Mouse (Mus musculus) liver, adult (tissue): Measurements from ENCODE around the gene Erc1.

Experiments
- GATA4 ChIP-seq: IDR thresholded peaks from 2 replicates; pipeline ENCODE4 v1.6.1; 2014; ENCODE audit warnings: mild to moderate bottlenecking, low read length; ENCODE audit not compliant: insufficient replicate concordance

Gene Erc1

DNA sequence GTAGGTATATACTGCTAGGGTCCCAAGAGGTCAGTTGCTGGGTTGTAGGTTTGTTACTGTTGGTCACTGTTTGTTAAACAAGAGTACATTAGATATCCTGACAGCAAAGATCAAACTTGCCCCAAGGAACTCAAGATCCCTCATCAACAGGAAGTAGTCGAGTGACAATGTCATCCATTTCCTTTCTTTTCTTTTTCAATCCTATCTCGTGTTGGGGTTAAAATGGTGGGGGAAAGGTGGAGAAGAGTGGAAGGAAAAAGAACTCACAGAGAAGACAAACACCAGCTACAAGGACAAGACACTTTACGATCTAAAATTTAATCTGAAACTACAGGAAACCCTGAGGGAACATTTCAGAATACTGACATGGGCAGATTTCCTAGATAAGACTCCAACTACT is 92.1 kb downstream of the Erc1 start:
- no peak for TF ChIP-seq GATA4

DNA sequence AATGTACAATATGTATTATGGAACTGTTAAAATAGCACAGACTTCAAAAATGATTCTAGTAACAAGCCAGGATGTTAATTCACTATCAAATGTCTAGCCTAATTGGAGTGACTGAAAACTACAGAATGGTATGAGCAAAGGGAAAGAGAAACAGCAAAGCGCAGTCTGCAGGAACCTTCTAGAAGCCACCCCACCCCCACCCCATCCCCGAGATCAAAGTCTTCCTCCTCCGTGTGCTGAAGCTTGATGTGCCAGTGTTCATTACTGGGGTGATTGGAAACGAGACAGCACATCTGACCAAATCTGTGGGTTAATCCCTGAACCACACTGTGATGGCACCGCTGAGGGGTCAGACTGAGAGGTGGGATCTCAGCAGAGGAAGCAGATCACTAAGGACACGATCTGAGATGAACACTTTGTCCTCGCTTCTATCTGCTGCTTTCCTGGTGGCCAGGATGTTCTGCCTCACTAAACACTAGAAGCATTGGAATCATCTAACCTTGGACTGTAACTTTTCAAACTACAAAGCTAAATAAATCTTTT is 98.8 kb downstream of the Erc1 start:
- no peak for TF ChIP-seq GATA4

DNA sequence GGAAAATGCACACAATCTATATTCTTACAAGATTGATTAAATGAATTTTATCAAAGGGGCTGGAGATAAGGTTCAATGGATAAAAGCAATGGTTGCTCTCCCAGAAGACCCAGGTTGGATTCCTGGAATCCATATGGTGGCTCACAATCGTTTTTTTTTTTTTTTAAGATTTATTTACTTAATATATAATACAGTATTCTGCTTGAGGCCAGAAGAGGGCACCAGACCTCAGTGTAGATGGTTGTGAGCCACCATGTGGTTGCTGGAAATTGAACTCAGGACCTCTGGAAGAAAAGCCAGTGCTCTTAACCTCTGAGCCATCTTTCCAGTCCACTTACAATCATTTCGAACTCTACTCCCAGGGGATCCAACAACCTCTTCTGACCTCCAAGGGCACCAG is 106.1 kb downstream of the Erc1 start:
- TF ChIP-seq GATA4: no peak

DNA sequence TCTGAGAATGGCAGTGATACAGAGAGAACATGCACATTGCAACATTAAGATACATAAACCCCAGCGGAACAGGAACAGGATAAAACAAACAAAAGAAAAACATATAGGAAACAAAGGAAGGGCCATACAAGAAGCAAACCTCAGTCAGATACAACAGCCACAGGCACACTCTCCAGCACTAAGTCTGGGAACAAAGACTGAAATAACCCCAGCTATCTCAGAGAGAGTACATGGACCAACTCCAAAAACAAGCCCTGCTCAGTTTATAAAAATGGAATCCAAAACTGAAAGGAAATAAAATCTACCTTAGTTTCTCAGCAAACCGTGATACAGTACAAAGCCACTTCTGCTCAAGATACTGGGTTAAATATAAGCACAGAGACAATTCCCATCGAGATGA is 107.4 kb downstream of the Erc1 start:
- no peak for TF ChIP-seq GATA4

DNA sequence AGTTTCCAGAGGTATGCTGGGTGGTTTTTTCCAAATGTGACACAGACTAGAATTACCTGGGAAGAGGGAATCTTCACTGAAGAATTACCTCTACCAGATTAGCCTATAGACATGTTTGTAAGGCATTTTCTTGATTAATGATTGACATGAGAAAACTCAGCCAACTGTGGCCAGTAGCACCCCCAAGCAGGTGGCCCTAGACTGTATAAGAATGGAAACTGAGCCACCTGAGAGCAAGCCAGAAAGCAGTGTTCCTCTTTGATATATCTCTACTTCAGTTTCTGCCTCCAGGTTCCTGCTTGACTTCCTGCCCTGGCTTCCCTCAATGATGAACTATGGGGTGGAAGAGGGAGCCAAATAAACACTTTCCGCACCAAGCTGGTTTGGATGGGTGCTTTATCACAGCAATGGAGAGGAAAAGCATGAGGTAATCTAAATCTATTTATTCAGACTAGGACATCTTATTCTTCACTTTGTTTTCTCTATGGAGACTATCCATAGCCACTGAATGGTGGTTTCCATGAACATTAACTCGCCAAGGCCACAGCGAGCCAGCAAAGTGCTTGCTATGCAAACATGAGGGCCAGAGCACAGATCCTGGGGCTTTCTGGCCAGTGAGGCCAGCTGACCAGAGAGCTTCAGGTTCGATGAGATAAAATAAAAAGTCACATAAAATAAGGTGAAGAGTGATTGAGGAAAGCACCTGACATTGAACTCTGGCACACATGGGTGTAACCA is 109.2 kb downstream of the Erc1 start:
- TF ChIP-seq GATA4: no peak; the same call in 1 of the 2 replicates

DNA sequence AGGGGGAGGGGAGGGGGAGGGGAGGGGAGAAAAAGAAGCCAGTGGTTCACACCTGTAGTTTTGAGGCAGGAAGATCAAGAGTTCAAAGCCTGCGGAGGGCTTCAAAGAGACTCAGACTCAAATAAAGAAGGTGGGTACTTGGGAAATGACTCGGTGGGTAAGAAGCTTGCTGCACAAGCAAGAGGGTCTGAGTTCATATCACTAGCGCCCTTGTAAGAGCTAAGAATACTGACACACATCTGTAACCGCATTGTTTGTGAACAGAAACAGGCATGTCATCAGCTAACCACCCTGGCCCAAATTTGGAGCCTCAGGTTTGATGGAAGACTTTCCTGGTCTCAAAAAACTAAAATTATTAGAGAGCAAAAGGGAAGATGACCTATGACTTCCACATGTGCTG is 110.3 kb downstream of the Erc1 start:
- no peak for TF ChIP-seq GATA4

DNA sequence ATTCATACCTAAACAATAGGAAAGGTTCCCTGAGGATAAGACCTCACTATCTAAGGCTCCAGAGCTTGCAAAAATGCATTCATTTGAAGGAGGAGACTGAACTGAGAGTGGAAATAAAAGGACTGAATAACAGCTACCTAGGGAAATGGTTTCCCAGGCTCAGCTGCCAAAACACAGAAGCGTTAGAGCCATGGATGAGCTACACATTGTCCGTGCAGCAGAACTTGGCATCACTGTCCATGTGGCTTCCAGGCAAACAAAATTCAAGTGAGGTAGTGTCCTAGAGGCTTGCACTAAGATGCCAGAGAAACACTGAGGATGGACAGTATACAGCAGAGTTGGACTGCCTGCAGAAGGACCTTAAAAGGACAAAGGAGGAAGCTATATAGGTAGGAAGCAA is 112.0 kb downstream of the Erc1 start:
- no peak for TF ChIP-seq GATA4

DNA sequence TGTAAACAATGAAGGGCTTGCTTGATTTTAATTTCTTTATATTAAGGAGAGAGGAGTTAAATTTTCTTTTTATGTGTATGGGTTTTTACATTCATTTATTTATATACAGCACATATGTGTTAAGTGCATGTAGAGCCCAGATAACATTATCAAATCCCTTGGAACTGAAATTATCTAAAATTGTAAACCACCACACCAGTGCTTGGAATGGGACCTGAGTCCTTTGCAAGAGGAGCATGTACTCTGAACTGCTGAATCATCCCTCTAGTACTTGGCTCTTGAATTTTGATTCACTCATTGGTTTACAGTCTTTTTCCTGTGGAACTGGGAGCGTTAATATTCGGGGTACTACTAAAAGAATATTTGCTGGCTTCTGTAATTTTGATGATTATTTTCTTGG is 116.8 kb downstream of the Erc1 start:
- TF ChIP-seq GATA4: no peak

DNA sequence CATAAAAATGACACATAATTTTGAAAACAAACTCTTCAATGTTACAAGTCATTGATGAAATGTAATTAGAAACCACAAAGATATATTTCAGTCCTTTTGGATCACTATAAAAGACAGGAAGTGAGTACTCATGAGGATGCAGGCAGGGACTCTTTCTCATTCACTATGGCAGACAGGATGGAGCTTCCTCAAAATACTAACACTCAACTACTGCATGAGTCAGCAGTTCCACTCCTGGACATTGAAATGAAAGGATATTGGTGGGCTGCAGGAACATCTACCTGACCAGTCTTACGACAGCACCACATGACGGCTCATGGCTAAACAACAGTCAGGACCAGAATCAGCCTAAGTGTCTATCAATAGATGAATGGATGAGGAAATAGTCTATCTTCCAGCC is 132.7 kb downstream of the Erc1 start:
- no peak for TF ChIP-seq GATA4

DNA sequence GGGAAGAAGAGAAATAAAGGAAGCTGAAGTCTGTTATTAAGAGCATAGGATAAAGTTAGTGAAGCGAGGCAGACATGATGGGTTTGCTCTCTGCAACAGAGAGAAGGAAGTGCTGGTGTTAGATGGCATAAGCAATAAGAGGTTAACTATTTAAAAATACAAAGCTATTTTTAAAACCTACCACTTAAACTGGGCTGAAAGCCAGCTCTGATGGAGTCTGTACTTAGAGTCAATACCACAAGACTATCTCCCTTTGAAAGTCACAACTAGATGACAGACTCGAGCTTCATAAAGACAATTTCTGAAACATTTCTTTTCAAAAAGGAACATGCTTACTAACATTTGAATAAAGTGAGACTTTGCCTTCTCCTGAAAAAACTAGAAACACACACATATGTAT is 134.0 kb downstream of the Erc1 start:
- TF ChIP-seq GATA4: no peak

DNA sequence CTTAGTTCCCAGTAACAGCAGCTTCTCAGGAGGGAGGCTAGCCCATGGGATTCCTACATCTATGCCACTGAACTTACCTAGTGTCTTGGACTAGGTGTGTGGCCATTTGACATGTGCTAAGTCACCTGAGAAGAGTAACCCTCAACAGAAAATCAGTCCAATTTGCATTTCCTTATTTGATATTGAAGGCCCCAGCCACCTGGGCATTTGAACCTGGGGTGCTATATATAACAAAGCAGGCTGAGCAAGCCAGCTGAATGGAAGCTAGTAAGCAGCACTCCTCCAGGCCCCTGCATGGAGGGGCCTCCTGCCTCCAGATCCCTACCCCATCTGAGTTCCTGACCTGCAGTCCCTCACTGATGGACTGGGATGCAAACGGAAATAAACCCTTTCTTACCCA is 135.5 kb downstream of the Erc1 start:
- TF ChIP-seq GATA4: no peak

DNA sequence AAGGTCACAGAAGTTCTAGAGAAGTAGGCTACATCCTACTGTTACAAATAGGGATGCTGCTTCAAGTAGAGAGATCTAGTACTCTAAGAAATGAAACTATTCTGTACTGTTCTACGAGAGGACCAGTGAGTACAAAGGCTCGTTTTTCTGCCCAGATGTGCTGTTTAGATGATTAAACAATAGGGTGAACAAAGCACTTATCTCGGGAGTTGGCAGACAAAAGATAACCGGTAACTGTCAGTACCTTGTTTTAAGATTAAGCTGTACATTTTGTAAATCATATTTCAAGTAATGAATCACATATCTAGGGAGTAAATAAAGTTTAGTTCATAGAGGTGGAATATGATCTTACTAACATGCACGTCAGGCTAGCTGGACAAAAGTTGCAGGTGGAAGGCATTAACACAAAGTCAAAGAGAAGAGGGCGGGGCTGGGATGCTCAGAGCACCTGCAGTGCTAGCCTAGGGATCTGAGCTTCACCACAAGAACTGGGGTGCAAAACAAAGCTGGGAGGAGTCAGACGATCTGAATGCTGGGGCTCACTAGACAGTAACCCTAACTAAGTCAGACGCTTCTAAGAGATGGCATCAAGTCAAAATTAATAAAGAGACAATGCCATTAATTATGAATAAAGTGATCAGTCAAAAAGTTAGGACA is 136.2 kb downstream of the Erc1 start:
- TF ChIP-seq GATA4: no peak

DNA sequence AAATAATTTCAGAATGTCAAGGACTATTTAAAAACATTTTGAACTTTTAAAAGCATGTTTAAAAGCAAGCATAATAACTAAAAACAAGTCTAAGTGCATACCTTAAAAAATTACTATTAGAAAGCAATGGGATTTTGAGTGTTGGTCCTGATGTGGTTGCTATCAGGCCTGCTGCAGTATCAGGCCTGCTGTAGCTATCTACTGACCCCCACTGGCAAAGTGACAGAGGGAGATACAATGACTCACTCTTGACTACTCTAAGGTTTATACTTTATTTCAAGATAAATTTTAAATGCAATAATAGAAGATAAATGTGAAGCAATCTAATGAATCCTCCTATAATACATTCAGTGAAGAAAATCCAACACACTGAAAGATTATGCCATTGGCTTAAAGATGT is 138.4 kb downstream of the Erc1 start:
- TF ChIP-seq GATA4: no peak

DNA sequence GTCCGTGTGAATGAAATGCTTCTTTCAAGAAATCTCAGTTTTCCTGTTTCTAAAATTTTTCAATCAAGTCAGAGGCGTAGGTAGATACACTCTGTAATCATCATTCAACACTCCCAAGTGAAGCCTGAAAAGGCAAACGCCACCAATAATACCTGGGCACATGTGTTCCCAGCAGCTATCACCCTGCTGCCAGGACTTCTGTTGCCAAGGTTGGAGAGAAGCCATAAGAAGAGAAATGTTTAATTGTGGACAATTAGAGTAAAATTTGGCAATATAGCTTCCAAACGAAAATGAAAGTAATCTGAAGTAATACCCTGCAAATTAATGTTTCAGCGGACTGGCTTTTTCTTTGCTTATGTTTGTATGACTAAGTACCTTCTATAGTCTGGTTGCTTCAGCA is 140.1 kb downstream of the Erc1 start:
- no peak for TF ChIP-seq GATA4

DNA sequence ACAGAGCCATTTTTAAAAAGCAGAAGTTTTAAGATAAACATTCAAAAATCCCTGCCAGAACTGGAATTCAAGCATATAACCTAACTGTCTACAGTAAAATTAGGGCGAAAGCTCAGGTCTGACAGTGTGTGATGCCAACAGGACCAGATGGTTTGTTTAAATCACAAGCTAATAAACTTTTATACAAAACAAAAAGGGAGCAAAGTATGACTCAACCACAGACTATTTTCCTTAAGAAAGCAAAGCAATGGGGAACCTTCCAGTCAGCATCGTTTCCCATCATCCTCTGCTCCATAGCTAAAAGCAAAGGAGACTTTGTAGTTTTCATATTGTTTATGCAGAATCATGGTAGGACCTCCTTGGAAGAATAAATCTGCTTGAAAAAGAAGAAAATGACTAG is 143.1 kb downstream of the Erc1 start:
- no peak for TF ChIP-seq GATA4

DNA sequence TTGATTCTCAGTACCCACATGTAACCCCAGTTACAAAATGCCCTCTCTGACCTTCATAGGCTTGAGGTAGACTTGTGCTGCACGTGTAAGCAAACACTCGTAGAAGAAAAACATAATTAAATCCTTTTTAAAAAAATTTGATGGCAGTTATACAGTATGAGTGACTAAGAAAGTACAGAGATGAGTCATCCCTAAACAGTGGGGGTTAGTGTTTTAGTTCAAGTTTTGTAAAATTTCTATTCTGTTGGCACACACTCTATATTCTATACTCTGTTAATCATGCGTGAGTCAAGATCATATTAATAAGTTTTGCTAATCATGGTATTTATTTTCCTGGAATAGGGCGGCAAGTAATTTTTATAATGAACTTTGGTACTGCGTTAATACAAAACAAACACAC is 155.2 kb downstream of the Erc1 start:
- no peak for TF ChIP-seq GATA4

DNA sequence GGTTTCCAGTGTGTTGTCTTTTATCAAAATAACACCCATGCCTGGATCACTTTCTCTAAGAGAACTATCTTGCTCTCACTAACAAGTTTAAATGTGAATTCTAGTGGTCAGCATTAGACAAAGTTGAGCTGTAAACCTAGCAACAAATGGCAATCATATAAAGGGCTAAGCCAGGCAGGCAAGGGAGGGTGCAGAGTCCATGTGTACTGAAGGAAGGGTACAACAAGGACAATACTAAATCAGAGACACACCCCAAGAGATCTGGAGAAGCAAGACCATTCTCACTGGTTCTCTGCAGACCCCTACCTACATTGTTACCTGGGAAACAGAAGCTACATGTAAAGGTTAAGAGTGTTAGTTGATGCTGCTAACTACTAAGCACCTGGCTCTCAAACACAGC is 161.5 kb downstream of the Erc1 start:
- TF ChIP-seq GATA4: no peak

DNA sequence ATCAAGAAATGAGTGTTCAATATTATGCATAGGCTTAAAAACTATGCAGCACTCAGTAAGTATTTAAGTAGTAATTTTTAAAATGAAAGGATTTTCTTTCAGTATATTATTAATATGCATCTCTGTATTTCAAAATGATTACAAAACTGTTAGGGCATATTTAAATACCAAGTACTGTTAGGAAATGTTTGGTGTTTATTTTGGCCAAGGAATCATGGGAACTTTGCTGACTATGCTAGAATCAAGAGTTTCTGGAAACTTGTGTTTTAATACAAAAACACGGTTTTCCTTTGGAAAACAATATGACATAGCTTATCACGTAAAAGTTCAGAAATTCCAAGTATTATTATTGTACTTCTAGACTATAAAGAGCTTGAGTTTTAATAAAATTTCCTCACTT is 167.2 kb downstream of the Erc1 start:
- TF ChIP-seq GATA4: no peak

DNA sequence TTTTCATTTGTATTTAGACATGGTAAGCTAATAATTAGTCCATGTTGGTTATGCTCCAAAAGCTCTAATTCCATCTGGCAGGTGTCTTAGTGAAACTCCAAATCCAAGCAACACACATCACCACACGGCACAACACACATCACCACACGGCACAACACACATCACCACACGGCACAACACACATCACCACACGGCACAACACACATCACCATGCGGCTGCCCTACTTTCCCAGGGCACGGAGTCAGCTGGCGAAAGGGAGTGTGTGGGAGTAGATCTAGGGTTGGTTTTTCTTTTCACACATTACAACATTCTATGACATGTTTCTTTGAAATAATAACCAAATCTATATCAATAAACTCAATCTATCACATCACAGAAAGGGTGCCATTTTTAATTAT is 173.2 kb downstream of the Erc1 start:
- TF ChIP-seq GATA4: no peak
